Mouse (Mus musculus): ENCODE measurements at regions not wholly inside any gene's neighbourhood (a gene's known extent, or its start where the extent isn't known, plus 50 kb on each side); places are given as distances from the start of the nearest gene placed in this dataset.

GRCm38 (mm10) chr3:9355875-9356274 is 254.0 kb downstream of the Zfp704 start:
- Histone ChIP-seq H3K27me3 (ENCODE audit: control insufficient read depth, insufficient read depth, low read length) (no peaks in the 10 kb centered on the region), H3K36me3 (ENCODE audit: control insufficient read depth, insufficient read depth, low read length) (no peaks in the 10 kb centered on the region), H3K4me3 (no peak overlapping the region), H3K27ac (no peak overlapping the region), H3K4me1 (ENCODE audit: control insufficient read depth, insufficient read depth, low read length) (no peaks in the 10 kb centered on the region), H3K9ac (ENCODE audit: low read depth, low read length) (no peak overlapping the region), H3K79me2 (replicated peaks; ENCODE audit: control insufficient read depth, insufficient read depth, low read length) (no peaks in the 10 kb centered on the region)
- no peak for DNase-seq
- 82% methylated on average over 4 of the region's 4 CpGs for WGBS
- TF ChIP-seq CTCF (IDR thresholded peaks at IDR 0.05): no peak
- TF ChIP-seq POLR2A (IDR thresholded peaks at IDR 0.05; ENCODE audit: insufficient read depth, low read depth, low read length): no peak
- TF ChIP-seq EP300 (IDR thresholded peaks at IDR 0.05; ENCODE audit: insufficient read depth, low read depth, low read length): no peak
- intact Hi-C loops (cut with DNase I): no loop called here

GRCm38 (mm10) chr3:9354756-9355155 is 255.1 kb downstream of the Zfp704 start:
- no peaks in the 10 kb centered on the region for H3K79me2 ChIP-seq (replicated peaks; ENCODE audit: control insufficient read depth, insufficient read depth, low read length)
- no peak for DNase-seq
- no peak overlapping the region for H3K9ac ChIP-seq (ENCODE audit: low read depth, low read length)
- no peak overlapping the region for H3K4me3 ChIP-seq
- no peaks in the 10 kb centered on the region for H3K4me1 ChIP-seq (ENCODE audit: control insufficient read depth, insufficient read depth, low read length)
- no peaks in the 10 kb centered on the region for H3K27me3 ChIP-seq (ENCODE audit: control insufficient read depth, insufficient read depth, low read length)
- H3K27ac ChIP-seq: no peak overlapping the region
- intact Hi-C loops (cut with DNase I): no loop called here
- 58% methylated on average over 11 of the region's 11 CpGs for WGBS
- TF ChIP-seq CTCF (IDR thresholded peaks at IDR 0.05) (no peak), EP300 (IDR thresholded peaks at IDR 0.05; ENCODE audit: insufficient read depth, low read depth, low read length) (no peak), POLR2A (IDR thresholded peaks at IDR 0.05; ENCODE audit: insufficient read depth, low read depth, low read length) (no peak)
- H3K36me3 ChIP-seq (ENCODE audit: control insufficient read depth, insufficient read depth, low read length): no peaks in the 10 kb centered on the region

GRCm38 (mm10) chr3:9352251-9352650 is 257.6 kb downstream of the Zfp704 start:
- Histone ChIP-seq H3K79me2 (replicated peaks; ENCODE audit: control insufficient read depth, insufficient read depth, low read length) (no peaks in the 10 kb centered on the region), H3K9ac (ENCODE audit: low read depth, low read length) (no peak overlapping the region), H3K27me3 (ENCODE audit: control insufficient read depth, insufficient read depth, low read length) (no peaks in the 10 kb centered on the region), H3K27ac (no peak overlapping the region), H3K4me3 (no peak overlapping the region), H3K36me3 (ENCODE audit: control insufficient read depth, insufficient read depth, low read length) (no peaks in the 10 kb centered on the region), H3K4me1 (ENCODE audit: control insufficient read depth, insufficient read depth, low read length) (no peaks in the 10 kb centered on the region)
- WGBS: 79% methylated on average over 7 of the region's 7 CpGs
- intact Hi-C loops (cut with DNase I): no loop called here
- TF ChIP-seq CTCF (IDR thresholded peaks at IDR 0.05): no peak
- no peak for TF ChIP-seq POLR2A (IDR thresholded peaks at IDR 0.05; ENCODE audit: insufficient read depth, low read depth, low read length)
- no peak for TF ChIP-seq EP300 (IDR thresholded peaks at IDR 0.05; ENCODE audit: insufficient read depth, low read depth, low read length)
- DNase-seq: no peak

GRCm38 (mm10) chr3:9349822-9350221 is 260.1 kb downstream of the Zfp704 start:
- Histone ChIP-seq H3K27me3 (ENCODE audit: control insufficient read depth, insufficient read depth, low read length) (no peaks in the 10 kb centered on the region), H3K79me2 (replicated peaks; ENCODE audit: control insufficient read depth, insufficient read depth, low read length) (no peaks in the 10 kb centered on the region), H3K9ac (ENCODE audit: low read depth, low read length) (no peak overlapping the region), H3K36me3 (ENCODE audit: control insufficient read depth, insufficient read depth, low read length) (no peaks in the 10 kb centered on the region), H3K4me3 (no peak overlapping the region), H3K4me1 (ENCODE audit: control insufficient read depth, insufficient read depth, low read length) (no peaks in the 10 kb centered on the region), H3K27ac (no peak overlapping the region)
- DNase-seq: no peak
- intact Hi-C loops (cut with DNase I): loop anchor here (10.0 kb wide), 1 partner anchor 385 kb away; no protein-coding TSS in a partner anchor
- WGBS: 84% methylated on average over 4 of the region's 4 CpGs
- TF ChIP-seq EP300 (IDR thresholded peaks at IDR 0.05; ENCODE audit: insufficient read depth, low read depth, low read length): no peak
- no peak for TF ChIP-seq POLR2A (IDR thresholded peaks at IDR 0.05; ENCODE audit: insufficient read depth, low read depth, low read length)
- TF ChIP-seq CTCF (IDR thresholded peaks at IDR 0.05): no peak

GRCm38 (mm10) chr3:9347446-9347860 is 262.4 kb downstream of the Zfp704 start:
- H3K36me3 ChIP-seq (ENCODE audit: control insufficient read depth, insufficient read depth, low read length): no peaks in the 10 kb centered on the region
- no peaks in the 10 kb centered on the region for H3K27me3 ChIP-seq (ENCODE audit: control insufficient read depth, insufficient read depth, low read length)
- 16% methylated on average over 15 of the region's 15 CpGs for WGBS
- H3K27ac ChIP-seq: peak overlapping the region; percentile 26; the same call in 1 of the 2 replicates
- peaks cover 2% of the 10 kb centered on the region; the same call in 1 of the 2 replicates for H3K4me1 ChIP-seq (ENCODE audit: control insufficient read depth, insufficient read depth, low read length)
- peak overlapping the region; percentile 56 for H3K4me3 ChIP-seq
- DNase-seq: peak; percentile 46 to 47
- intact Hi-C loops (cut with DNase I): loop anchor here (10.0 kb wide), 1 partner anchor 383 kb away; no protein-coding TSS in a partner anchor
- no peaks in the 10 kb centered on the region for H3K79me2 ChIP-seq (replicated peaks; ENCODE audit: control insufficient read depth, insufficient read depth, low read length)
- TF ChIP-seq EP300 (IDR thresholded peaks at IDR 0.05; ENCODE audit: insufficient read depth, low read depth, low read length) (no peak), CTCF (IDR thresholded peaks at IDR 0.05) (no peak), POLR2A (IDR thresholded peaks at IDR 0.05; ENCODE audit: insufficient read depth, low read depth, low read length) (no peak)
- H3K9ac ChIP-seq (ENCODE audit: low read depth, low read length): peak overlapping the region; percentile 64

- peak; percentile 59 to 64 for DNase-seq
- no peaks in the 10 kb centered on the region for H3K36me3 ChIP-seq (ENCODE audit: control insufficient read depth, insufficient read depth, low read length)
- H3K79me2 ChIP-seq (replicated peaks; ENCODE audit: control insufficient read depth, insufficient read depth, low read length): no peaks in the 10 kb centered on the region
- intact Hi-C loops (cut with DNase I): loop anchor here (10.0 kb wide), 1 partner anchor 382 kb away; no protein-coding TSS in a partner anchor
- 2% methylated on average over 27 of the region's 27 CpGs for WGBS
- TF ChIP-seq CTCF (IDR thresholded peaks at IDR 0.05) (no peak), POLR2A (IDR thresholded peaks at IDR 0.05; ENCODE audit: insufficient read depth, low read depth, low read length) (no peak), EP300 (IDR thresholded peaks at IDR 0.05; ENCODE audit: insufficient read depth, low read depth, low read length) (no peak)
- H3K27me3 ChIP-seq (ENCODE audit: control insufficient read depth, insufficient read depth, low read length): no peaks in the 10 kb centered on the region
- peaks cover 2% of the 10 kb centered on the region; the same call in 1 of the 2 replicates for H3K4me1 ChIP-seq (ENCODE audit: control insufficient read depth, insufficient read depth, low read length)
- peak overlapping the region; percentile 26; the same call in 1 of the 2 replicates for H3K27ac ChIP-seq
- peak overlapping the region; percentile 56 for H3K4me3 ChIP-seq
- peak overlapping the region; percentile 64 for H3K9ac ChIP-seq (ENCODE audit: low read depth, low read length)
These were observed 262.9 kb downstream of the Zfp704 start for GRCm38 (mm10) chr3:9346857-9347445.

Data from heart, adult 2 months (tissue).